Mouse (Mus musculus) telencephalon, adult 2 months (tissue): ENCODE measurements around the gene Gm37596.
"Not testable (repeated sequence)": the region's sequence is repeated elsewhere in the genome, so short reads cannot be mapped to it uniquely, and the experiment has no call there.

ENCODE experiments used
- DNase-seq: peaks from one replicate; pipeline ENCODE4 v3.0.0-alpha.2; 2011; ENCODE audit warnings: low read depth, low spot score

The Gm37596 gene

DNA sequence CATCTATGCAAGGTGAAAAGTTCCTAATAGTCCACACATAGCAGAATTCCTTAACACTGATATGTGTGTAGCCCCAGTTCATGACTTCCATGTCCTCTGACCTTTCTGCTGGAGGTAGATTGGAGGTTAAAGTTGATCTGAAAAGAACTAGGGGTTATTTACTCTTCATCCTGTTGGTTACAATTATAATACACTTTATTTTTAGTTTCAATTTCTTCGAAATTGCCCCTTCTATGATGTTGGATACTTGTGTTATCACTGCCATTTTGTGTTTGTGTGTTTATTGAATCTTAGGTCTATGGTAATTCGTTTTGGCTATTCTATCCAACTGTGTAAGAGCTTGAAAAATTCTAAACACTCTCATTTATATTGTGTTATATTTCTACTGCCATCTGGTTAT, at the start of gene Gm37596:
TSS of gene Gm37596 (minus strand) at position 101 of the 400 bp plus-strand sequence.
- not testable (repeated sequence) for DNase-seq

DNA sequence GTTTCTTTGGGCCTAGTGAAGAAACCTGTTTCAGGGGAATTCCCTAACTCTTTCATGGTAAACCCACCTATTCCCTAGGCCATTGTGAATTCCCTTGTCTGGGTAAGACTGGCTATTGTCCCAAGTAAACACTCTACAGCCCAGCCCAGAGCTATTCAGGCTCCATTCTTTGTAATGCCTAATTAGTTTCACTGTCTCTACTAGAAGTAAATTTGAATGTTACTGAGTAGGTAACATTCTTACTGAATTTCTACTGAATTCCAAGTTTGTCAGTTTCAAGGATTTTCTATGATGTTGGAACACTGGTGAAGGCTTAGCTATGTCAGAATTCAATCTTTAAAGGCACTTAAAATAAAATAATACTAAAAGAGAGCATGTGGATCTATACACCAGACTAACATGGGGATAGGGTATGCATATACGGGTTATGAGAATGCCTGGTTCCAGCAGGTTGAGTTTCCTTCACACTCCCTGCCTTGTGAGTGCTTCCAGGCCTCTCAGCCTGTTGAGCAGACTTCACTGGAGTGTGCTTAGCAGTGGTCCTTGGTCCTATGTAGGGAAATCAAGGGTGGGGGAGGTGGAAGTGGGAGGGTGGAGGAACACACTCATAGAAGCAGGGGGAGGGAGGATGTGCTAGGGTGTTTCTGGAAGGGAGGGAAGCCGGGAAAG, 16.2 kb upstream of the Gm37596 start:
- DNase-seq = not testable (repeated sequence)

DNA sequence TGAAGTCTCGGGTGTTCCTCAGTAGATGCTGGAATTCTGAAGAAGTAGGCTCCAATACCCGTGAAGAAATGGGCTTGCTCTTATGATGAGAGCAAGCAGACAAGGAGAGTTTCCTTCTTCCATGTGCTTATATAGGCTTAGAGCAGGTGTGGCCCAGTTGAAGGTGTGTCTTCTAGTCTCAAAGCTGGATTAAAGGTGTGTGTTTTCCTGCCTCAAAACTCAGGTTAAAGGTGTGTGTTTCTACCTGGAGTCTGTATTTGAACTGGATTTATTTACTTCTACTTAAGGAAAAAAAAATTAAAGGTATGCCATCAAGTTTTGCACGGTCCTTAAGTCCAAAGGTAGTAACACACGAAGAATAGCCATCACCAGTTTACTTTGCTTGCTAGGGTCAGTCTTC, 16.7 kb downstream of the Gm37596 start, which contains the start of gene Tdpoz1:
TSS of gene Tdpoz1 (minus strand) at position 101 of the 400 bp plus-strand sequence.
- not testable (repeated sequence) for DNase-seq

DNA sequence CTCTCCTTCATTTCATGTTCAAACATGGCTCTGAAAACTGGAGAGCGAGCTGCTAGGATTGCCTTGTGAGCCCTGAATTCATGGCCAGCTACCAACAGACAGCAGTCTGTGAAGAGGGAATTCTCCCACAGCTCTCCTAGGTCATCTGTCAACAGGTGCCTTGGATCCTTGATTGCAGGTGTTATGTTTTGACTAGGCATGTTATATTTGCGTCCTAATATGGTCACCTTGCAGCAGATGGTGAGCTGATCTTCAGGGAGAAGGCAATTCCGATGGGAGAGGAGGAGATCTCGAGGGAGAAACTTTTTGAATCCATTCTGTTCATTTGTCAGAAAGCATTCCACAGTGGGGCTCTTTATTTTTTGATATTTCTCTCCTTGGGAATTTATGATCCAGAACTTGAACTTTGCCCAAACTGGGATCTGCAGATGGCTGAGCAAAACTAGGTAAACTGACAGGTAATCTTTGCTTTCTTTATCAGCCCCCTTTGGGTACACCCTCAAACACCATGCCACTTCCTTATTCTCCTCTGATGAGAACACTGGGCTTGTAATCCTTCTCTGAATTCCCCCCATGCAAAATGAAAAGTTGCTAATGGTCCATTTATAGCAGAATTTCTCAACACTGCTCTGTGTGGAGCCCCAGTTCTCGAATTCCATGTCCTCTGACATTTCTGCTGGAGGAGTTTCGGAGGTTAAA, 21.9 kb downstream of the Gm37596 start:
- DNase-seq = not testable (repeated sequence)

DNA sequence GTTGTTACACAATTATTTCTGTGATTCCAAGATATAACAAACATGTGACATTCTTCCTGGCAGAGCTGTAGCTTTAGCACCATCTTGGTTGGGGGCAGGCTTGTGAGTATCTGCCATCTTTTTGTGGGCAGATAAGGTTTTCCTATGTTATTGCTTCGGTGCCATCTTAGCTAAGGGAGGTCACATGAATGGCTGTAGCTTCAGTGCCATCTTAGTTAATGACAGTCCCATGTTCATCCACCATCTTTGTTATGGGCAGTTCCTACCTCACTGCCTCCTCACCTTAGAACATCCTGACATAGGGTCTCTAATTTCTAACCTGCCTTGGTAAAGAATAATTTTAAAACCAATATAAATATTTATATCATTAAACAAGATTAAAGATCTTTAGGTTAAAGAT, 38.6 kb downstream of the Gm37596 start:
- no peak for DNase-seq

DNA sequence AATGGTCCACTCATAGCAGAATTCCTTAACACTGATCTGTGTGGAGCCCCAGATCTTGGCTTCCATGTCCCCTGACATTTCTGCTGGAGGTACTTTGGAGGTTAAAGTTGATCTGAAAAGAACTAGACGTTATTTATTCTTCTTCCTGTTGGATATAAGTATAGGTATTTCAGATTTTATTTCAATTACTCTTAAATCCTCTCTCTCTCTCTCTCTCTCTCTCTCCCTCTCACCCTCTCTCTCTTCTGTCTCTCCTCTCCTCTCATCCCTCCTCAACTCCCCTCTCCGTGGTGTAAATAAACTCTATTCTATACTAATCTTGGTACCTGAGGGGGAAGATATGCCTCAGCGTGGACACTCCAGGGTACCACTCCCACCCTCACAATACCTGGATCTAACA, 40.3 kb downstream of the Gm37596 start, which contains the start of gene Tdpoz2:
TSS of gene Tdpoz2 (minus strand) at position 101 of the 400 bp plus-strand sequence.
- no peak for DNase-seq
